Mouse (Mus musculus) hematopoietic stem cell, adult 5-6 weeks (primary cell): ENCODE results near the gene Rgcc. TPM values are rescaled to one million over a fixed set of nuclear protein-coding genes. Genes with fewer than 3 reads are reported as not detected.

Experiments
- ATAC-seq, 2 experiments: fragments of 125-278 bp in 1 of 2; replicated peaks in 1 of 2; 2 replicates each; pipeline ENCODE4 v1.8.0; 2016 to 2017; ENCODE audit warnings: inconsistent platforms in 2 of 2, mild to moderate bottlenecking in 2 of 2, moderate number of reproducible peaks in 2 of 2, low read depth in 1 of 2, moderate TSS enrichment in 1 of 2; ENCODE audit not compliant: low FRiP score in 2 of 2, poor library complexity in 2 of 2, severe bottlenecking in 2 of 2, insufficient read depth in 1 of 2, low TSS enrichment in 1 of 2
- total RNA-seq: library from RNA; stranded (forward); fragments of 172-1452, 232-1000 nt; gene quantifications from 2 replicates; pipeline ENCODE4 v1.2.3, GENCODE M21; 2017

Gene Rgcc
- total RNA-seq, 1 experiment from 2014 or later = 43.7 TPM

DNA sequence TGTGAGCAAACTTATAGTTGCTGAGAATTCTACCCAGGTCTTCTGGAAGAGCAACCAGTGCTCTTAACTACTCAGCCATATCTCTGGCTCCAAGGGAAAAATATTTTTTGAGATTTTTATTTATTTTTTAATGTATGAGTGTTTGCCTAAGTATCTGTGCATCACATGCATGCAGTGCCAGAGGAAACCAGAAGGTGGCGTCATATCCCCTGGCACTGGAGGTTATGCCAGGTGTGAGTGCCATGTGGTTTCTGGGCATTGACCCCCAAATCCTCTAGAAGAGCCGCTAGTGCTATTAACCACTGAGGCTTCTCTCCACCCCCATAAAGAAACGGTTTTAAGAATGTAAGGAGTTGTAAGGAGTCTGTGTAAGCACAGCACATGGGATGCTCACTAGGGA lies 13.2 kb downstream of the Rgcc start:
- no peak for ATAC-seq

- ATAC-seq = no peak
Measured at GRCm38 (mm10) chr14:79287251-79287863, 14.1 kb downstream of the Rgcc start.

GRCm38 (mm10) chr14:79285549-79285948 lies 15.9 kb downstream of the Rgcc start:
- no peak for ATAC-seq

- ATAC-seq = no peak
Measured at GRCm38 (mm10) chr14:79284616-79285015, 16.8 kb downstream of the Rgcc start.

DNA sequence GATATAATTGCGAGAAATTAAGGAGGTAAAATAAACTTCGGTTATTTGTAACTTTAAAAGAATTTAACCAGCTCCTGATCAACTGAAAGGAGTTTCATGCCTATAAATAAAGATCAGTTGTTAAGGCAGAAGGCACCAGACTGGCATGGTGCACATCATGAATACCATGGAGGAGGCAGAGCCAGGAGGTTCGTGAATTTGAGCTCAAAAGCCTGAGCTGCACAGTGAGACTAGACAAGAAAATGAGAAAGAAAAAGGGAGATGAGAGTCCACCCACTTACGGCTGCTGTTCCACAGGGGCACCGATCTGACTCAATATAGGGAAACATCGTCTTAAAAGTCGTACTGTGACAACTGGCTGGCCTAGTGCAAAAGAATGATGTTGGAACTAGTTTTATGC lies 17.5 kb downstream of the Rgcc start:
- no peak for ATAC-seq

DNA sequence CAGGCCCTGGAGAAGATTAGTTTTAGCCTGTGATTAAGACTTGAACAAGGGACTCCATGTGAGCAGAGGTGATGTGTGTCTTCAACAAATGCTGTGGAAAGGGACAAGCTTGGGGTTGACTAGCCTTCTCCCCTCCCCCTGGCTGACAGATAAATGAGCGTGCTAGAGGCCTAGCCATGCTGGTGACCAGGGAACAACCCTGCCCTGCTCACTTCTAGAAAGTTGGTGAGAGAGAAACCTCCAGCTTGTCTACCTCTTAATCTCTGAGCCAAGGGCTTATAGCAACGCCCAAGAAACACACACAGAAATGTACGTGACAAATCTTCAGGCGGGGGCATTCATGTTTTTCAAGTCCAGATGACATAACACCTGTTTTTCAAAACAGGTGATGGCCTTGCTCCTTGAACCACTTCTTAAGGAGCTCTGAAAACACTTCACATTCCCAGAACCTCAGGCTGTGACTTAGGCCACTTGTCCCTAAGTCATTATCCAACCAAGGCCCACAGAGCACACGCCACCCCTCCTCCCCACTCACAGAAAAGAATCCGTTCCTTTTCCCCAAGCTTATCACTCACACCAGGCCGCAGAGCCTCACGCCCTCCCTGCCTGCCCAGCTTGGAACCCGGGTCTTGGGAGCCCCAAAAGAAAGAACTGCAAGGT lies 19.4 kb downstream of the Rgcc start:
- no peak for ATAC-seq

GRCm38 (mm10) chr14:79280456-79280855 lies 21.0 kb downstream of the Rgcc start:
- ATAC-seq = no peak

GRCm38 (mm10) chr14:79279494-79279893 lies 22.0 kb downstream of the Rgcc start:
- no peak for ATAC-seq

- ATAC-seq = no peak
Measured at GRCm38 (mm10) chr14:79278927-79279326, 22.5 kb downstream of the Rgcc start.

DNA sequence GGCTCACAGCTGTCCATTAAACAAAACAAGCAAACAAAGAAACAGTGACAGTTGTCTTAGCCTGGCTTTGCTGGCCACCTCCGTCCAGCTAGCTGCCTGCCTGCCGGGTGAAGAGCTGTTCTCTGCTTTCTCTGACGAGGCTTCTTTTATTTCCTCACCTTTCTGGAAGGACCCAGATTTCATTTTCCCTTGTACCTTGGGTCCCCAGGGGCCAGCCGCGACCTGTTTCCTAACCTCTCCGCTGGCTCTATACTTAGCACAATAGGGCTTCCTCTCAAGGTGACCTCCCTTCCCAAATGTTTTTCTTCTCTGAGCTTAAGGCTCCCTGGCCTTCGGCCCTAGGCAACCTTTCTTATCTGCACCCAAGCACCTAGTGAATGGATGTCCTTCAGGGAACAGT lies 23.5 kb downstream of the Rgcc start:
- no peak for ATAC-seq

GRCm38 (mm10) chr14:79275870-79276395 lies 25.5 kb downstream of the Rgcc start:
- ATAC-seq = no peak

DNA sequence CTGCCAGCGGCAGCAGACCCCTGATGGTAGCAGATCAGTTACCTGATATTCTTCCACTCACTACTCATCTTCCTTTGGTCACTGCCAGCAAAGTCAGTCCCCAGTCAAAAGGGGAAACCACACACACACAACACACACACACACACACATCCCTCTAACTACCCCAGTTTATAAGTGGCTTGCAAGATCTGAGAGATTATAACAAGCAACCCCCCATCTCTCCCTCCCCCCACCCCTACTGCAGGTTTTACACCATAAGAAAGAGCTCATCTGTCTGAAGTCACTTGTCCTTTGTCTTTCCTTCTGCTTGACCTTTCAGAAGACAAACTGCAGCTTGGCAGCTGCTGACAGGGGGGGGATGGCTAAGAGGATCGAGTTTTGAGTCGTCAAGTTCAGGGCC lies 26.0 kb downstream of the Rgcc start:
- no peak for ATAC-seq

DNA sequence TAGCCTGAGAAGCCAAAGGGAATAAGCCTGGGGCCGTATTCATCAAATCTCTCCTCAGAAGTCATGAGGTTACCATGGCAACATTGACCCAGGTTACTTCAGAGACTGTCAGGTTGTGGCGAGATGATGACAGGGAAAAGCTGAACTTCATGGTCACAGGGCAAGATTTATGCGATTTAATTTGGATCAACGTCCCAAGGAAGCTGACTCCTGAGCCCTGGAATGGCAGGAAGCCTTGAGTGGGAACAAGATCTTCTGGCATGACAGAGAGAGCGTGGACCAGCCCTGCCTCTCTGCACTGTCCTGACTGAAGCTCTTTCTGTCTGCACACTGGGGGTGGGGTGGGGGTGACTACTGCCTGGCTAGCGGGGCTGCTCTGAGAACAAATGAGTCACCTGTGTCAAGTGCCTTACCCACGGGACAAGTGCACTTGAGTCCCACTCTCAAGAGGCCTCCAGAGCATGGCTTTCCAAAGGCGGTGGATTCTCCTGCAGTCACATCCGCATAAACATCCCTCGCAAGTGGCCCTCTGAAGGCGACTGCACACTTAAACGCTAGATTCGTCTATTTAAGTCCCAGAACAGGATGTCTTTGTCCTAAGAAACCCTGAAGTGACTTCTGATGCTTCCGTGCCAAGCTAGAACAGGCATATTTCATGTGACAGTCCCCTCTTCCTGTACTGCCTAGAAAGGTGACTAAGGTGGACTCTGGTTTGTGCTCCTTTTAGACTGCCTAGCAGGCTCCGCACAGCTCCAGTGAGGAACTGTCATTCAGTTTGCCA lies 27.6 kb downstream of the Rgcc start:
- no peak for ATAC-seq

DNA sequence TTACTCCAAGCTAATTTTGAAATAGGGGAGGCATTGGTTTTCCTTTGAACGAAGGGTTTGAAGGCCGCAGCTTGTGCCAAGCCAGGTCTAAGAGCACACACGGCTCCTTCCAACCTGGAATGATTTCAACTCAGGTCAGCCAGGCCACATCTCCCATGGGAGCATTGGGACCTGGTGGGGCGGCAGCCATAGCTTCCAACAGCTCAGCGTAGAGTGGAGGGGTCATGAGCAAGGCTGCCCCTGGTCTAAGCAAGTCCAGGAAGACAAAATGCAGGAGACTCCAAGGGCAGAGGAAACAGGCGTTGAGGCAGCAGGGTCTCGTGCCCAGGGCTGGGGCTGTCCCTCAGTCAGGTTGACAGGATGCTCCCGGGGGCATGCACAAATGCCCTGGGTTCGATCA lies 28.5 kb downstream of the Rgcc start:
- no peak for ATAC-seq

- ATAC-seq = no peak; a peak in 1 of 4 replicates
Measured at GRCm38 (mm10) chr14:79272188-79272694, 29.2 kb downstream of the Rgcc start.

DNA sequence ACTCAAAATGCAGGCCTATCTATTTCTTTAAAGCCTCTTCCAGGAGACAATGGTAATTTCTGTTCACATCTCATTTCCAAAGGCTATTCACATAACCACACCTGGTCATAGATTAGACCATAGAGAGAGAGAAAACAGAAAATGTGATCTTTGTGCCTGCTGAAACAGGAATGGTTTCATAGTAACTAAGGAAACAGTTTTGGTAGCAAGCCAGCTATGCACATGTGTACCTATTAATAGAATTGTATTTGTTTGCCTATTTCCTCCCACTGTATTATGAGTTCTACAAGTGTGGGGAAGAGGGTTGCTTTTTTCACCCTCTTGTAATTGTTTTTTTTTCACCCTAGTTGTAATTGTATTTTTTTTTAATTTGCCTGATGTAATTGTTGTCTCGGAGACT lies 31.9 kb downstream of the Rgcc start:
- ATAC-seq = no peak

DNA sequence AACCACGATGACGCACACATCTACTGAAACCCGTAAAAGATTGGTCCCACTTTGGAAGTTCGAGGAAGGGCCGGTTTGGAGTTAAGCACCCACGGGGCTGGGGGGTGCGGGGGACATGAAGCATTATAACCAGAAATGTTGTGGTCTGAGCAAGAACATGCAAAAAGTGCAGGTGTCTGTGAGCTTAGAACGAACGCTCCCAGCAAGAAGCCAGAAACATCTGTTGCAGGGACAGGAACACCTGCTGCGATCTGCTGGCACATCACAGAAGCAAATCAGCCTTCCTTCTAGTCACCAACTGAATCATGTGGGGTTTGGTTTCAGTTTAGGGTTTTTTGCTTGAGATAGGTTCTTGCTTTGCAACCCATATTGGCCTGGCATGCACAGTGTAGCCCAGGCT lies 33.6 kb downstream of the Rgcc start:
- no peak; a peak in 1 of 4 replicates for ATAC-seq

GRCm38 (mm10) chr14:79267382-79267781 lies 34.1 kb downstream of the Rgcc start:
- ATAC-seq = no peak
